Comparison of ENCODE assay signal across 11 mouse cellular contexts in the genomic region with DNA sequence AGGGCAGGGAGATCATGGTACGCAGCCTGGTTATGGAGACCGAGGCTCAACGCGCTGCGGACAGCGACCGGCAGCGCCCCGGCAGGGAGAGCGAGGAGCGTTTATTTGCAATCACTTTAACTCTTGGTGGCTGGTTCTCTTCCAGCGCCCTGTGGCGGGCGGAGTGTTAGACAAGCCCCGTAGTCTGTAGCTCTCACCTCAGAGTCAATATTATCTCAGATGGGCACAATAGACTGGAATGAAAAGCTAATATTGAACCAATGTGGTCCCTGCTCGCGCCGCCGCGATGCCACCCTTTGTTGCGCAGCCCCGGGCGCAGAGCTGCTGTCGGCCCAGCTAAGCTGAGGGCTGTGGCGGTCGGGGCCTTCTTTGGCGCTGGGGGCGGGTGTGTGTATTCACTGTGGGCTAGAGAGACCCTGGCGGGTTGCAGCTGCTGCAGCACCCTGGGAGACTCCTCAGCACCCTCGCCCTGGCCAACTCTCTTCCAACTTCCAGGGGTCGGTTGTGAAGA. TPM values are rescaled to one million over a fixed set of nuclear protein-coding genes. Genes with fewer than 3 reads are reported as not detected.
DNase-seq lines count a peak whose midpoint lies in the region; ATAC-seq lines count a peak whose summit lies in the region.
"Had no signal": no experiment of that assay in that cellular context is flagged by ENCODE, and none has a peak within 500 bp of the region (broad histone marks: within the 10 kb centered on the region; RNA-seq: fewer than 3 reads in every experiment).

No protein-coding gene starts in this region.

- H3K4me2 ChIP-seq in kidney, embryonic 14.5 days (replicated peaks; ENCODE audit: low read depth, low read length): peak overlapping the region; percentile 39
- H3K4me2 ChIP-seq in midbrain, embryonic 14.5 days (ENCODE audit: low read length): peak overlapping the region; percentile 44

- H3K27ac ChIP-seq in kidney, embryonic 14.5 days (ENCODE audit: low read depth, low read length): no peak overlapping the region
- peak overlapping the region; percentile 41; the same call in 1 of the 2 replicates for H3K27ac ChIP-seq in midbrain, embryonic 14.5 days (replicated peaks; ENCODE audit: low read depth, low read length)

- ATAC-seq in kidney, embryonic 14.5 days (ENCODE audit: low FRiP score, low TSS enrichment): no peak; the same call in 1 of the 2 replicates
- 0 out of 2 replicates have a peak, but pooled peaks have one; percentile 16 for ATAC-seq in granulocyte monocyte progenitor cell, adult 5-6 weeks (replicated peaks; ENCODE audit: poor library complexity, severe bottlenecking)
- no peak for ATAC-seq in midbrain, embryonic 14.5 days (ENCODE audit: low FRiP score, low TSS enrichment)
- ATAC-seq in megakaryocyte progenitor cell, adult 5-6 weeks (replicated peaks; ENCODE audit: poor library complexity): no peak

- H3K4me1 ChIP-seq in kidney, embryonic 14.5 days (ENCODE audit: control insufficient read depth, insufficient read depth, low read length): peaks cover 12% of the 10 kb centered on the region; the same call in 1 of the 2 replicates
- 0 out of 2 replicates have a peak, but pooled peaks cover 3% of the 10 kb centered on the region for H3K4me1 ChIP-seq in midbrain, embryonic 14.5 days (ENCODE audit: control insufficient read depth, insufficient read depth, low read length)

- peak overlapping the region; percentile 31; the same call in 1 of the 2 replicates for H3K9ac ChIP-seq in kidney, embryonic 14.5 days (ENCODE audit: low read depth, low read length)
- H3K9ac ChIP-seq in midbrain, embryonic 14.5 days (replicated peaks; ENCODE audit: low read length): peak overlapping the region; percentile 29; the same call in 1 of the 2 replicates

- peaks cover 82% of the 10 kb centered on the region for H3K27me3 ChIP-seq in kidney, embryonic 14.5 days (ENCODE audit: control insufficient read depth, insufficient read depth, low read length)
- peaks cover 88% of the 10 kb centered on the region for H3K27me3 ChIP-seq in midbrain, embryonic 14.5 days (ENCODE audit: control insufficient read depth, insufficient read depth, low read length)

- DNase-seq in kidney, postnatal 14 days: no peak
- DNase-seq in embryo, embryonic 11 days: peak; percentile 79
- peak; percentile 70 for DNase-seq in midbrain, embryonic 14.5 days
- DNase-seq in urinary bladder, postnatal 36 days (ENCODE audit: low spot score in 2 of 2): no peak
- no peak for DNase-seq in layer of hippocampus, postnatal 25 days (ENCODE audit: extremely low spot score in 1 of 2, low spot score in 1 of 2)
- DNase-seq: adrenal gland, postnatal 25 days had no signal

- 2% methylated on average over 31 of the region's 31 CpGs for WGBS in kidney, embryonic 14.5 days
- WGBS in midbrain, embryonic 14.5 days: 1% methylated on average over 31 of the region's 31 CpGs

- H3K9me3 ChIP-seq in kidney, embryonic 14.5 days (ENCODE audit: control insufficient read depth, low read length): no peaks in the 10 kb centered on the region
- H3K9me3 ChIP-seq in midbrain, embryonic 14.5 days (ENCODE audit: control insufficient read depth, low read length): no peaks in the 10 kb centered on the region

- peak overlapping the region; percentile 25 for H3K4me3 ChIP-seq in kidney, embryonic 14.5 days (ENCODE audit: low read length)
- peak overlapping the region; percentile 17 for H3K4me3 ChIP-seq in midbrain, embryonic 14.5 days (replicated peaks; ENCODE audit: low read depth, low read length)
- H3K4me3 ChIP-seq: erythroblast, embryonic 14.5 days had no signal

- H3K36me3 ChIP-seq in kidney, embryonic 14.5 days (ENCODE audit: control insufficient read depth, insufficient read depth, low read length): no peaks in the 10 kb centered on the region
- no peaks in the 10 kb centered on the region for H3K36me3 ChIP-seq in midbrain, embryonic 14.5 days (ENCODE audit: control insufficient read depth, insufficient read depth, low read length)

RNA-seq across cellular contexts. Expression of a gene that starts 6.7 kb away (rescaled TPM):
- 40.5 and 43.6 TPM in 2 replicates for polyA plus RNA-seq in kidney, embryonic 14.5 days (2014; fragmentation: Nextera tagmentation; extraction: Ambion mirVana)
- total RNA-seq in granulocyte monocyte progenitor cell, adult 5-6 weeks (2014; fragmentation: Nextera tagmentation): not detected in 2 replicates
- total RNA-seq in granulocyte monocyte progenitor cell, adult 5-6 weeks (2017): not detected in 2 replicates
- 18.5 and 19.1 TPM in 2 replicates for polyA plus RNA-seq in midbrain, embryonic 14.5 days (2014; fragmentation: Nextera tagmentation; extraction: Ambion mirVana)
- 10 to 100 TPM; 24.1 to 26.7 TPM for total RNA-seq in layer of hippocampus, postnatal 25 days (2021)
- total RNA-seq in megakaryocyte progenitor cell, adult 5-6 weeks (2015): not detected in 2 replicates
- total RNA-seq in megakaryocyte progenitor cell, adult 5-6 weeks (2017): not detected in 2 replicates
- total RNA-seq: adrenal gland, postnatal 25 days had no signal
- polyA plus RNA-seq: erythroblast, embryonic 14.5 days; small intestine, adult 2 months had no signal

Comparison
In these comparisons a context has a peak if more than half of its experiments do, and no peak if none do; other contexts are left out.
1. DNase-seq: peak in embryo, embryonic 11 days (single experiment) and midbrain, embryonic 14.5 days (single experiment); none in kidney, postnatal 14 days (single experiment), urinary bladder, postnatal 36 days (0 of 2) and layer of hippocampus, postnatal 25 days (0 of 2).
2. RNA of a gene that starts 6.7 kb away (total RNA-seq): 24.1 to 26.7 TPM in layer of hippocampus, postnatal 25 days; not detected in granulocyte monocyte progenitor cell, adult 5-6 weeks and not detected in megakaryocyte progenitor cell, adult 5-6 weeks; every median in the first group is over 10 times any median in the second.